Mouse (Mus musculus) liver, embryonic 16.5 days (tissue): ENCODE results near the gene Flt3. TPM values are rescaled to one million over a fixed set of nuclear protein-coding genes. Genes with fewer than 3 reads are reported as not detected.

Experiments used
- ATAC-seq: fragments of 200-750 bp; cut with Nextera tagmentation; 2 replicates; pipeline ENCODE4 v1.8.0; 2017; ENCODE audit warnings: low read depth, mild to moderate bottlenecking, moderate number of reproducible peaks, moderate library complexity
- H3K27ac ChIP-seq: fragments of 300-500 bp; sonication (generic); 2 replicates; pipeline ENCODE4 v1.5.1; 2014; ENCODE audit warnings: mild to moderate bottlenecking, low read length
- H3K27me3 ChIP-seq: fragments of 300-500 bp; sonication (generic); 2 replicates; pipeline ENCODE4 v1.6.1; 2014; ENCODE audit warnings: low read depth, low read length, mixed read lengths; ENCODE audit not compliant: control insufficient read depth, insufficient read depth
- H3K36me3 ChIP-seq: fragments of 300-500 bp; sonication (generic); 2 replicates; pipeline ENCODE4 v1.6.1; 2014; ENCODE audit warnings: mild to moderate bottlenecking; ENCODE audit not compliant: control insufficient read depth, insufficient read depth
- H3K4me1 ChIP-seq: fragments of 300-500 bp; sonication (generic); 2 replicates; pipeline ENCODE4 v1.6.1; 2014; ENCODE audit warnings: low read depth, low read length, mixed read lengths; ENCODE audit not compliant: control insufficient read depth
- H3K4me2 ChIP-seq: fragments of 300-500 bp; sonication (generic); 2 replicates; pipeline ENCODE4 v1.6.1; 2014; ENCODE audit warnings: low read depth, low read length, mixed read lengths
- H3K4me3 ChIP-seq: fragments of 300-500 bp; sonication (generic); 2 replicates; pipeline ENCODE4 v1.5.1; 2014; ENCODE audit warnings: low read depth, mild to moderate bottlenecking, low read length
- H3K9ac ChIP-seq: fragments of 300-500 bp; sonication (generic); 2 replicates; pipeline ENCODE4 v1.6.1; 2014; ENCODE audit warnings: low read depth, low read length
- H3K9me3 ChIP-seq: fragments of 300-500 bp; sonication (generic); replicated peaks from 2 replicates; pipeline ENCODE4 v1.6.1; 2016; ENCODE audit warnings: low read length; ENCODE audit not compliant: control insufficient read depth
- WGBS: fragments of 180-500 bp; shearing (Covaris S2); extraction: QIAGEN DNeasy Blood & Tissue Kit; methylation state at CpG from one replicate; pipeline ENCODE4 v1.1.7; 2014; ENCODE audit not compliant: insufficient replicate concordance; 5-methylcytosine and 5-hydroxymethylcytosine counted together
- polyA plus RNA-seq: library from polyadenylated mRNA; unstranded; fragments of >200 nt; fragmentation: Nextera tagmentation; extraction: Ambion mirVana; gene quantifications from 2 replicates; pipeline ENCODE4 v1.2.1, GENCODE M21; 2015

Gene Flt3
- polyA plus RNA-seq, 1 experiment from 2014 or later = 1.6 TPM

DNA sequence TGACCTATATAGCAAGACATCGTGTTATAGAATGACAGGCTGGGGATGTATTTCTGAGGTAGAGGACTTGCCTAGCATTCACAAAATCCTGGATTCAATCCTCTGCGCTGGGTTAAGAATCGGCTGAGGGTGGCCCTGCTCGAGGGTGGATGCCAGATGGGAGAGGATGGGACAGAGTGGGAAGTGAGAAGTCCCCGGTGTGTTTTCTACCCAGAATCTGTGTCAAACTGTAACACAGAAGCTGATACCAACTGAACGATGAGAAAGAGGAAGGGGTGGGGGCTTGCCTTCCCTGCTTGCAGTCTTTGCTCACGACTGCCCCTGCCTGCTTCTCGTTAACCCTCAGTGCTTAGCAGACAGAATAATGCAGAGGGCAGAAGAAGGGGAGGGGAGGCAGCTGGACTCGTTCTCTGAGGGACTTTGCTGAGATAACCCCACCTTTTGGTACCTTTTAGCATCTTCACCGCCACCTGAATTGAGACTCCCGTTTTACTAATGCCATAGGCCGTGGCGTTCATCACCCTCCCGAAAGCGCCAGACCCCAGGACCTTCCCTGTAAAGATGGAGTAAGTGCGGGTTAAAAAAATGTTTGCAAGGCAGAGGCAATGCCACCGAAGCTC is 46.0 kb downstream of the Flt3 start:
- H3K9me3 ChIP-seq = no peaks in the 10 kb centered on the region
- no peak overlapping the region for H3K4me2 ChIP-seq
- H3K9ac ChIP-seq = no peak overlapping the region
- no peaks in the 10 kb centered on the region for H3K4me1 ChIP-seq
- no peaks in the 10 kb centered on the region for H3K36me3 ChIP-seq
- WGBS = 48% methylated on average over 17 of the region's 17 CpGs
- no peaks in the 10 kb centered on the region for H3K27me3 ChIP-seq
- no peak for ATAC-seq
- no peak overlapping the region for H3K4me3 ChIP-seq
- H3K27ac ChIP-seq = no peak overlapping the region

- no peaks in the 10 kb centered on the region for H3K4me1 ChIP-seq
- no peak overlapping the region for H3K9ac ChIP-seq
- no peak overlapping the region for H3K27ac ChIP-seq
- ATAC-seq = no peak
- 71% methylated on average over 8 of the region's 8 CpGs for whole genome bisulfite sequencing
- H3K9me3 ChIP-seq = no peaks in the 10 kb centered on the region
- H3K4me2 ChIP-seq = no peak overlapping the region
- no peaks in the 10 kb centered on the region for H3K36me3 ChIP-seq
- H3K27me3 ChIP-seq = no peaks in the 10 kb centered on the region
- no peak overlapping the region for H3K4me3 ChIP-seq
Measured at GRCm38 (mm10) chr5:147351931-147352330, 48.4 kb downstream of the Flt3 start.

DNA sequence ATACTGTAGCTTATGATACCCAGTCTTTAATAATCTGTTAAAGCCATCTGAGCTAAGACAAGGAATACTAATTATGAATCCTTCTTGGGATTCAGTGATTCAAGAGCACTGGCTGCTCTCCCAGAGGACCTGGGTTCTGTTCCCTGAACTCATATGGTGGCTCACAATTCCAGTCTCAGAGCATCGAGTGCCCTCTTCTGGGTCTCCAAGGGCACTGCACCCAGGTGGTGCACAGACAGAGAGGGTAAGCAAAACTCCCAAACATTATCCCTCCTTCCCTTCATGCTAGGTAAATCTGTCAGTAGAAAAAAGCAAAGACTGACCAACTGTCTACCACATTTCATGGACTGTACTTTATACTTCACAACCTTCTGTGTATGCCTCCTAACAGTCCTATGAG is 54.3 kb downstream of the Flt3 start:
- WGBS = 52% methylated on average over 1 of the region's 1 CpGs
- Histone ChIP-seq H3K36me3 (no peaks in the 10 kb centered on the region), H3K4me2 (no peak overlapping the region), H3K9me3 (no peaks in the 10 kb centered on the region), H3K27ac (no peak overlapping the region), H3K4me1 (no peaks in the 10 kb centered on the region), H3K4me3 (no peak overlapping the region), H3K9ac (no peak overlapping the region), H3K27me3 (no peaks in the 10 kb centered on the region)
- ATAC-seq = no peak

GRCm38 (mm10) chr5:147343904-147344303 is 56.4 kb downstream of the Flt3 start:
- H3K27me3 ChIP-seq = no peaks in the 10 kb centered on the region
- no peak overlapping the region for H3K27ac ChIP-seq
- no peak overlapping the region for H3K9ac ChIP-seq
- no peaks in the 10 kb centered on the region for H3K4me1 ChIP-seq
- no peak for ATAC-seq
- no peak overlapping the region for H3K4me3 ChIP-seq
- H3K9me3 ChIP-seq = no peaks in the 10 kb centered on the region
- WGBS = 75% methylated on average over 10 of the region's 10 CpGs
- no peaks in the 10 kb centered on the region for H3K36me3 ChIP-seq
- no peak overlapping the region for H3K4me2 ChIP-seq

DNA sequence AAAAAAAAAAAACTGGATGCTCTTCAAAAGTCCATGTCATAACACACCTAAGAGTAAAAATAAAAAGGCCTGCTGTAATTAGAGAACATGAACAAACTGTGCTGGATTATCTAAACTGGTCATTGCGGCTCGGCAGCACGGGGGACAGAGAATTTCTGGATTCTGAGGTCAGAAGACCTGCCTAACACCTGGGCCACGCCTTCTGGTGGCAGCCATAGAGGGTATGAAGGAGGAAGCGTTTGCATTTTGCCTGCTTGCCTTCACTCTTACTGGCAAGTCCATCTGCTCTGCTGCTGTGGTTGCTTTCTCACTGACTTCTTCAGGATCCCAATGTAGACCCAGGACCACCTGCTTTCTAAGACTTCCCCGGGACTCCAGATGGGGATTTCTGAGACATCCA is 57.4 kb downstream of the Flt3 start:
- no peak overlapping the region for H3K27ac ChIP-seq
- H3K4me3 ChIP-seq = no peak overlapping the region
- no peaks in the 10 kb centered on the region for H3K4me1 ChIP-seq
- H3K9me3 ChIP-seq = no peaks in the 10 kb centered on the region
- 61% methylated on average over 6 of the region's 6 CpGs for WGBS
- no peak overlapping the region for H3K9ac ChIP-seq
- no peaks in the 10 kb centered on the region for H3K27me3 ChIP-seq
- no peaks in the 10 kb centered on the region for H3K36me3 ChIP-seq
- H3K4me2 ChIP-seq = no peak overlapping the region
- no peak for ATAC-seq

GRCm38 (mm10) chr5:147340741-147341414 is 59.4 kb downstream of the Flt3 start:
- Histone ChIP-seq H3K27ac (no peak overlapping the region), H3K36me3 (no peaks in the 10 kb centered on the region), H3K27me3 (no peaks in the 10 kb centered on the region), H3K4me2 (no peak overlapping the region), H3K4me1 (no peaks in the 10 kb centered on the region), H3K4me3 (no peak overlapping the region), H3K9me3 (no peaks in the 10 kb centered on the region), H3K9ac (no peak overlapping the region)
- ATAC-seq = no peak
- 18% methylated on average over 13 of the region's 13 CpGs for WGBS

- ATAC-seq = 0 out of 2 replicates have a peak, but pooled peaks have one; percentile 21
- 23% methylated on average over 11 of the region's 11 CpGs for WGBS
Measured at GRCm38 (mm10) chr5:147339560-147339959, 60.7 kb downstream of the Flt3 start.

GRCm38 (mm10) chr5:147338967-147339366 is 61.3 kb downstream of the Flt3 start:
- Histone ChIP-seq H3K27ac (no peak overlapping the region), H3K9me3 (no peaks in the 10 kb centered on the region), H3K9ac (no peak overlapping the region), H3K4me2 (no peak overlapping the region), H3K4me3 (no peak overlapping the region), H3K4me1 (no peaks in the 10 kb centered on the region), H3K36me3 (no peaks in the 10 kb centered on the region), H3K27me3 (no peaks in the 10 kb centered on the region)
- WGBS = 64% methylated on average over 9 of the region's 9 CpGs
- ATAC-seq = no peak

More at GRCm38 (mm10) chr5:147339560-147339959, 60.7 kb downstream of the Flt3 start:
- Histone ChIP-seq H3K4me2 (no peak overlapping the region), H3K27me3 (no peaks in the 10 kb centered on the region), H3K36me3 (no peaks in the 10 kb centered on the region), H3K4me3 (no peak overlapping the region), H3K9ac (no peak overlapping the region), H3K27ac (no peak overlapping the region), H3K4me1 (no peaks in the 10 kb centered on the region), H3K9me3 (no peaks in the 10 kb centered on the region)

GRCm38 (mm10) chr5:147332711-147333110 is 67.6 kb downstream of the Flt3 start:
- WGBS = 38% methylated on average over 7 of the region's 7 CpGs
- Histone ChIP-seq H3K4me1 (no peaks in the 10 kb centered on the region), H3K9ac (no peak overlapping the region), H3K4me2 (no peak overlapping the region), H3K27ac (no peak overlapping the region), H3K27me3 (no peaks in the 10 kb centered on the region), H3K9me3 (no peaks in the 10 kb centered on the region), H3K4me3 (no peak overlapping the region), H3K36me3 (no peaks in the 10 kb centered on the region)
- ATAC-seq = no peak
